Mouse (Mus musculus) megakaryocyte progenitor cell, adult 5-6 weeks (primary cell): ENCODE data around the gene Blzf1. TPM values are rescaled to one million over a fixed set of nuclear protein-coding genes. Genes with fewer than 3 reads are reported as not detected.
A peak's percentile ranks its signal among the peaks of the same experiment; 100 is the strongest.

ENCODE experiments used
- ATAC-seq: replicated peaks from 2 replicates; pipeline ENCODE4 v1.8.0; 2016; ENCODE audit warnings: mild to moderate bottlenecking, moderate TSS enrichment, inconsistent platforms; ENCODE audit not compliant: poor library complexity
- total RNA-seq, 2 experiments: library from RNA; stranded (forward) in 1 of 2; stranded (reverse) in 1 of 2; fragments of 157-497, 149-512 nt in 1 of 2; fragments of 200-1000 nt in 1 of 2; gene quantifications; 2 replicates each; pipeline versions ENCODE4 v1.2.3 to v1.2.4; 2015 to 2017

Gene Blzf1
- total RNA-seq, 2 experiments from 2014 or later = 27.8 to 54.7 TPM

GRCm38 (mm10) chr1:164296473-164296872 is 10.8 kb downstream of the Blzf1 start:
- ATAC-seq = peak; percentile 53

DNA sequence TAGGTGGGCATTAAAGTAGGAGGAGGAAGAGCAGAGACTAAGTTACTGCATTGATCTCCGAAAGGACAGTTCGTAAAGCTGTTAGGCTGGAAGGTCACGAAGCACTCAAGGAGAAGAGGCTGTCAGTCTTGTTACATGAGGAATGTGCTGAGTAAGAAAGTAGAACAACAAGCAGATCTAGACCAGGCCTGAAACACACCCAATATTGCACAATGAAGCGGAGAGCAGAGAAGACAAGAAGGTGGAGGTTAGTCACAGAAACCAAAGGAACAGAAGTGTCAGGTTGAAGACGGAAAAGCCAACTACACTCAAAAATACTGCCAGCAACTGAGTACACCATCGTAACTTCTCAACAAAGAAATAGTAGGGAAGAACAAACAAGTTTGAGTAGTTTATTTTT is 13.2 kb downstream of the Blzf1 start:
- ATAC-seq = no peak

DNA sequence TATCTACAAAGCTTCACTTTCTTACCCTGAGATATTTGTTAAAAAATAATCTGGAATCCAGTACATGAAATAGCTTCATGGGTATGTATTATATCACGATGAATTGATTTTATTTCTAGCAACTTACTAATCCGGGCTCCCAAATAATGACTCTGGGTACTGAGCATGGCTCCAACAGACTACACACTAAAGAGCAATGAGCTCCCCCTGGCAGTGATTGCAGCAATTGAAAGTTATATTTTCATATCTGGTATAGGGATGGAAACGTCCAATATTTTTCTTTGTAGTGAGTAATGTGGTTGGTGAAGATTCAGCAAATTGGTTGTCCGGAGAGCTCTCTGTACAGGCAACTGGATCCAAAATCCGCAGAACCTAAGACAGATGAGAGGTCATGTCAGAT is 15.2 kb downstream of the Blzf1 start:
- ATAC-seq = no peak

DNA sequence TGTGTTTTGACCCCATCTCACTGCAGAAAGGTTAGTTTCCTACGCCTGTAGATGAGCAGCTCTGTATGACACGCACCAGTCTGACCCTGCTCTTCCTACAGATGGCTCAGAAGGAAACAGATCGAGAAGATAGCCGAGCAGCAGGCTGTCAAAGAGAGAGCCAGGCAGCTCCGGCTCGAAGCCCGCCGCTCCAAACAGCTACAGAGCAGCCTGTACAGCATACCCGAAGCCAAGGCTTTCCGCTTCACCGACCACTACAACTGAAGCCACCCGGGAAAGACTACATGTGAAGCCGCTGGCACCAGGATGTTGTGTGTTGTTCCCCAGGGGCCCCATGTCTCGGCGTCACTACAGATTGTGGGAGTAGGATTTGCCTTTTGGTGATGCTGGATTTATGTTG is 19.9 kb downstream of the Blzf1 start:
- no peak for ATAC-seq

GRCm38 (mm10) chr1:164284007-164284406 is 23.3 kb downstream of the Blzf1 start:
- ATAC-seq = no peak

DNA sequence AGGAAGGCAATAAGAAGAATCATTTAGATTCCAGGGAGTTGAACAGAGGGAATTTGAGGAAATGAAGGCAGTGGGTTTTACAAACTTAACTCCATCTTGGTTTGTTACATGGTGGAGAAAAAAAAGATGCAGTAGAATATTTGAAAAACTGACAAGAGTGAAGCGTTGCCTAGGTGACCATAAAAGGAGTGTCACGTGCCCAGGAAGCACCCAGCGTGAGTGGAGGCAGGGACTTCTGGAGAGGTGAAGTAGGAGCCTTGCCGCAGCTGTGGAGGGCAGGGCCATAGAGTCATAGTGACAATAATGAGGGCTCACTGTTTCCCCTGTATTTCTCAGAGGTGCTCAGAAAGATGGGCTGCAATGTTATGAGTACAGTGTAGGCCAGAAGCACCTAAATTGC is 28.0 kb downstream of the Blzf1 start:
- ATAC-seq = no peak

DNA sequence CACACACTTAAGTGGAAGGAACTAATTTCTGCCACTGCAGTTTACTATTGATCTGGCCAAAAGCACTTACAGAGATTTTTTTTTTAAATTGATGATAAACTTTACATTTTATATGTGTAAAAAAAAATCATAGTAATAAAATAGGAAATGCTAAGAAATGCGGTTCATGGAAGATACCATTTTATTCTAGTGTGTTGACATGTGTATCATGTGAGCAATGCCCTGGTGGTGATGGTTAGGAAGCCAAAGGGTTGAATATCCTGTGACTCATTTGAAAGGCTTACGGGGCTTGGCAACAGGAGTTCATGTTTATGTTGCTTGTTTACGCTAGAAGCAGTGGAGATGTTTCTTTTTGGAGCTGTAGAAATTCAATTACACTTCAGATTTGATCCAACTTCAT is 30.7 kb downstream of the Blzf1 start:
- ATAC-seq = no peak

DNA sequence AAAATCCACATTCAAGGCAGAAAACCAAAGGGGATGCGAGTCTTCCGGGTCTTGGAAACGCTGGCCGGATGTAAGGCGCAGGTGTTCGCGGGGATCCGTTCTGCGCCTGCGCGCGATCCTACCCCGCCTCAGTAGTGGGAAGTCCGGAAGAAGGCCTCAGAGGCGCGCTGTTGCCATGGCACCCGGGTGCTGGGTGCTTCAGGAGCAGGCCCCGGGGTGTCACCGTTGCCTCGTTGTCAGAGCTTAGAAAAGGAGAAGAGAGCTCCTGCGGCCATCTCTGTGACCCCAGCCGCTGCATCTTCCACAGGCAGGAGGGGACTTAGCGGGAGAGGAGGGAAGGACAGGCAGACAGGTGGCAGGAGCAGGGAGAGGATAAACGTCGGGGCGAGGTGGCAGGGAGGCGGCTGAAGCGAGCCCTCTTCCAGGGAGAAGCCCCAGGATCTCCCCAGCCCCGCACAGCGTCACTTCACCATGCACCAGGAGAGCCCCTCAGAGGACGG is 31.8 kb downstream of the Blzf1 start, which contains the start of gene Ccdc181:
TSS of gene Ccdc181 (plus strand) at position 131 of the 500 bp plus-strand sequence.
- ATAC-seq = peak; percentile 99

DNA sequence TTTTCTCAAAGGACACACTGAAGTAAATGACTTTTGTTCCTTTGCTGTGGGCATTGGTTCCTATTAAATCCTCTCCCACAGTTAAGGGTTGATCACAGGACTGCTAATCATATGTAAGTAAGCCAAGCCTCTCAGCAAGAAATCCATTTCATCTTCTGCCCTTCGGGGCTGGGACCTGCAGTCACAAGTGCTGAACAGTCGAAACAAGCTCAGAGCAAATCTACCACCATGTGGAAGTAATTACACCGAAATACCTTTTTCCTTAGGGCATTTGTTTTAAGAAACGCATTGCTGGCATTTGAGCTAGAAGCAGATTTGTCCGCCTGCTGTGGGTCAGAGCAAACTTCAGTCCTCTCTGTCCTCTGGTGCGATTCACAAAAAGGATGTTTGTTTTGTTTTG is 33.6 kb downstream of the Blzf1 start:
- no peak for ATAC-seq

DNA sequence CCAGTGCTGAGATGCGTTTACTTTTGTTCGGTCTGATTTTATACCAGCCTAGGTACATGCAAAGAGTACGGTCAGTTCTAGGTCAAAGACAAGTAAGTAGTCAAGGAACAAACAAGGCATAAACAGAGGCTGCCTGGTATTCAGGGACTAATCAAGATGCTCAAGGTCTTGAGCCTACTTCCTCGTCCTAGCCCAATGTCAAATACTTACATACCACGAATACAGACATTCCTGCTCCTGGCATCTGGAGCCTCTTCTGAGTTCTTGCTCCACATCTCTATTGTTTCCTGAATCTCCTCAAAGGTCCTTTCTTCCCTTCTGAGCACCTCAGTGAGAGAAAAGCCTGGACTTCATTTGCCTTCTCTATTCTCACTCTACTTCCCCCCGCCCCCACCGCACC is 36.3 kb downstream of the Blzf1 start:
- ATAC-seq = no peak

DNA sequence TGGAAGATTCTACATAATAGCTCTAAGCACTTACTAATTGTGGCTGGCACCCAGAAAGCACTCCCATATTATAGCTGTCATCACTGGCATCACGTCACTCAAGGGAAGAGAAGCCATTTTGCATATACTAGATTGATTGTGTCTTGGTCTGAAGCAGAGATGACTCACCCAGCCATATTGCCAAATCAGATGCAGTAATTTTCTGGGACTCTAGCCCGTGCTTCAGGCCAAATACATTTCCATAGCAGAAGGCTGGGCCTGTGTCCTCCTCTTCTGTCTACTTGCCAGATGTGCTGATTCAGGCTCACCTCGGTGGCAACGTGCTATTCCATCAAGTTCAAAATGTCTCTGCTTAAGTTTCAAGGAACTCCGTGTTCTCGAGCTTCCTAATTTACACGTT is 45.7 kb downstream of the Blzf1 start:
- no peak for ATAC-seq

DNA sequence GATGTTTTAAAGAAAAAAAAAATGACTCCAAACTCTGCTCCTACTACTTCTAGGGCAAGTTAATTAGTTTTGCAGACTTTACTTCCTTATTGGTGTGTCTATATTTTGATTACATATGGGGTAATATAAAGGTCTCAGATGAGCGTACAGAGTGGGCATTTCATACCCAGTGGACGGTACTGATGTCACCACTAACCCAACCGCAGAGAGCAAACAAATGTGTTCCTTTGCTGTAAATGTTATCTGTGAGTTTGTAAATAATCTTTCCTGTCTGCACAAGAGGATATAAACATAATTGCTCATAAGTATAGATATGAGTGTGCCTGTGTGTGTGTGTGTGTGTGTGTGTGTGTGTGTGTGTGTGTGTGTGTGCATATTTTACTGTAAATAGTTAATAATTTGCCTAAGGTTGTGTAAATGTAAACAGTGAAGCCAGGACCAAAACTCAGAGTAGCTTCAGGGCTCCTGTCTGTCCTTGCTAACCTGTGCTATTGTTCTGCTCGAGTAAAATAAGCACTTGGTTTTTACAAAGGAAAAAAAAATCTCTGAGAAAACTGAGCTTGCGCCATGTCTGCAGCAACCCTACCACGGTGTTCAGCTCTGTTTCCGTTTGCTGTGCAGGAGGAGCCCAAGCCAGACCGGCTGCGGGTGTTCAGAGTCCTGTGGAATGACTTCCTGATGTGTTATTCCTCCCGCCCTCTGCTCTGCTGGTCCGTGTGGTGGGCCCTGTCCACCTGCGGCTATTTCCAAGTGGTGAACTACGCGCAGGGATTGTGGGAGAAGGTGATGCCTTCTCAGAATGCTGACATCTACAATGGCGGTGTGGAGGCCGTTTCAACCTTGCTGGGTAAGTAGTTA is 46.9 kb downstream of the Blzf1 start:
- no peak for ATAC-seq

- ATAC-seq = no peak
Measured at GRCm38 (mm10) chr1:164254836-164255235, 52.5 kb downstream of the Blzf1 start.

DNA sequence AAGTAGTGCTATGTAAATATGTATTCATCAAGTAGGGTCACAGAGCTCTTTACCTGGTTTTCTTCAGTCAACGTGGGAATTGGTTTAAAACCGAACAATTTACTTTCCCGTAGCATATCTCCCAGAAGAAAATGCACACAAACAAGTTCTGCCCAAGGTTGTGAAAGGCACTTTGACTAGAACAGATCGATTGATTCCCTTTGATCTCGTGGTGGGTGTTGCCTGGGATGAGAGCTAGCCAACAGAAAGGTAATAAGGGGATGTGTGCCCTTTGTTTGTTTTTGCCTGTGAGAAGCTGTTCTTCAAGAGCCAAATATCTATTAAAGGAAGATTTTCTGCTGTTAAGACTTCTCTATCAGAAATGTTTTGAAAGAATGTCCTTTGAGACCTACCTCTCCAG is 54.7 kb downstream of the Blzf1 start:
- ATAC-seq = no peak

- no peak for ATAC-seq
Measured at GRCm38 (mm10) chr1:164251438-164251837, 55.9 kb downstream of the Blzf1 start.

DNA sequence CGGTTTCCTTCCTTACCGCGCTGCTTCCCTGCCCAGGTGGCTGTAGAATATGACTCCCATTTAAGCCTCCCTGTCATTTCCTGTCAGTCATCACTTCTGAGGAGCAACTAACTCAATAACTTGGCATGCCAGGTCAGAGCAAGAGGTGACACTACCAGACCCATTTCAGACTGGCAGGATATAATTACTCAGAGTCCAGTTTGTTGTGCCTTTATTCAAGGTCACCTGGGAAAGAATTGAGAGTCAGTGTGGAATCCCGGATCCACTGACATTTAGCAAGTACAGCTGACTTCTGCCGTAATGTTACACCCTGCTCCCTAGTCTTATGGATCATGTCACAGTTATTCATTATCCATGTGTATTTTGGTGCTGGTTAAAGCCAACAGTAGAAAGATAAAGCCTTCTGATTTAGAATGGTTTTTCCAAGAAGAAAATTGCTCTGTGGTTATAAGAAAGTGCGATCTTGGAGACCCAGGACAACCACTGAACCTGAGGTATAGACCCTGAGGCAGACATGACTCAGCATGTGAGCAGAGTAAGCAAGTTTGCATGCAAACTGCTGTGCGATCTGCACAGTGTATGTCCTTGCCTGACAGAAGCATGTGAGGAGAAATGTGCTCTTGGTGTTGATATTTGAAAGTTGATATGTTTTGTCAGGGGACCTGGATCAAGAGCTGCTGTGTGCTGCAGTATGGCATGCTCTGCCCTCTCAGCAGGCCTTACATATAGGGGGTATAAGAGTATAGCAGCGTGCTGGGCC is 56.7 kb downstream of the Blzf1 start:
- ATAC-seq = no peak

GRCm38 (mm10) chr1:164249332-164249711 is 58.0 kb downstream of the Blzf1 start:
- ATAC-seq = no peak; the same call in none of the 2 replicates

GRCm38 (mm10) chr1:164248465-164249331 is 58.6 kb downstream of the Blzf1 start, which contains the start of gene Slc19a2:
TSS of gene Slc19a2 (plus strand) at chr1:164249046.
- peak; percentile 89 for ATAC-seq

DNA sequence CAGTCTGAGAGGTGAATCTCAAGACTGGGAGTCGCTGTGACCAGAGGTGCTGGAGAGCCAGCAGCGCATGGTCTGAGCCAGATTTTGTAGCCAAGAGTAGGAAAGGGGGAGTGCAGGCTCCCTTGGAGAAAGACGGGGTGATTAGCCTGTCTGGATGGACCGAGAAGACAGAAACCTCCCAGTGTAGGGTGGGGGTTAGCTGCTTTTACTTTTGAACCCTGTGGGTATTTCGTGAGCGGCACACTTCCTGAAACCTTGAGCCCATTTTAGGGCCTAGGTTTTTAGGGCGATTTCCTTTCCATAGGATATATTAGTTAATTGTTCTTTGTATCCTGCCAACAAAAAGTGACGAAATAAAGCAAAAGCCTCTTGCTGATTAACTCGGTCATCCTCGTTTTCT is 59.3 kb downstream of the Blzf1 start:
- peak; percentile 7; the same call in 1 of the 2 replicates for ATAC-seq

GRCm38 (mm10) chr1:164247442-164247841 is 59.8 kb downstream of the Blzf1 start:
- ATAC-seq = no peak

DNA sequence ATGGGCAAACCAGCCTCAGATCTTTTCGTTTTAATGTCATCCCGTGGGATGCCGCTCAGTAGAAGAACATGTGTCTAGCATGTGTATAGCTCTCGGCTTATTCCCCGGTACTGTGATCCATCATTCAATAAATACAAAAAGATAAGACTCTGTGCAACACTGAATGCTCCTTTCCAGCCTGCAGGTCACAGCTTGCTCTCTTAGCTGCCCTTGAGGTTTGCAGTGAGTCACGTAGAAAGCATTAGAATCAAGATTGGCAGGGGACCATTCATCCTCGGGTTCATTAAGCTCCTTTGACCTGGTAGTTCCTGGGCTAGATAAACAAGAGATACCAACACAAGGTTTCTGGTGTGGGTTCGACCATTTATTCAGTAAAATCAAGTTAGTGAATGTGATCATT is 64.5 kb downstream of the Blzf1 start:
- ATAC-seq = no peak
